Comparison of ENCODE assay signal across 15 mouse cellular contexts in the genomic region with DNA sequence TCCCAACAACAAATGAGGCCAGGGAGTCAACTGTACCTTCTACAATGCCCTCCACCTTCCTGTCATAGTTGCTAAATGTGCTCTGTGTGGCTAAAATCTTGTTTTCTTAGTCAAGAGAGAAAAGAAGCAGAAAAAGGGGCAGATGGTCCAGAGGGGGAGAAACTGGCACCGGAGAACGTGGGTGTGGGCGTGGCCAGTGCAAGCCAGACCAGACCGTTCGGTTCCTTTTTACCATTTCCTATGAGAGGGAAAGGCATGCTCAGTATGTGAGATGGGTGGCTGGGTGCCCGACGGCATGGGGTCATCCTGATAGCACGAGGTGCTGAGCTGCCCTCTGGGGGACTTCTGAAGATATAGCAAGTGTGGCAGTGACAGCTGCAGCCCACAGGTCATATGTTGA. TPM values are rescaled to one million over a fixed set of nuclear protein-coding genes. Genes with fewer than 3 reads are reported as not detected.
DNase-seq lines count a peak whose midpoint lies in the region; ATAC-seq and TF ChIP-seq lines count a peak whose summit lies in the region.
"Had no signal": no experiment of that assay in that cellular context is flagged by ENCODE, and none has a peak within 500 bp of the region (broad histone marks: within the 10 kb centered on the region; RNA-seq: fewer than 3 reads in every experiment).

No protein-coding gene starts in this region.

- no peaks in the 10 kb centered on the region for H3K36me3 ChIP-seq in forebrain, embryonic 16.5 days (ENCODE audit: control insufficient read depth, insufficient read depth)
- no peaks in the 10 kb centered on the region for H3K36me3 ChIP-seq in forebrain, embryonic 11.5 days (ENCODE audit: control insufficient read depth, insufficient read depth, low read length)
- no peaks in the 10 kb centered on the region for H3K36me3 ChIP-seq in neural tube, embryonic 15.5 days
- H3K36me3 ChIP-seq: hindbrain, embryonic 10.5 days had no signal

- ATAC-seq in forebrain, embryonic 16.5 days: 0 out of 2 replicates have a peak, but pooled peaks have one; percentile 10
- ATAC-seq in forebrain, embryonic 11.5 days (replicated peaks; ENCODE audit: low FRiP score): no peak
- ATAC-seq in neural tube, embryonic 15.5 days (ENCODE audit: low FRiP score): no peak
- ATAC-seq: inflammation-experienced regulatory T-cells, adult 6 months had no signal

- H3K4me2 ChIP-seq in forebrain, embryonic 16.5 days (ENCODE audit: low read length): no peak overlapping the region
- H3K4me2 ChIP-seq in forebrain, embryonic 11.5 days (ENCODE audit: low read depth, low read length, severe bottlenecking): no peak overlapping the region
- H3K4me2 ChIP-seq in neural tube, embryonic 15.5 days: no peak overlapping the region
- H3K4me2 ChIP-seq: liver, embryonic 11.5 days had no signal

- no peaks in the 10 kb centered on the region for H3K27me3 ChIP-seq in forebrain, embryonic 16.5 days (replicated peaks; ENCODE audit: control insufficient read depth, insufficient read depth, low read length)
- H3K27me3 ChIP-seq in forebrain, embryonic 11.5 days (ENCODE audit: control insufficient read depth, insufficient read depth, low read length): no peaks in the 10 kb centered on the region
- peaks cover 7% of the 10 kb centered on the region; the same call in 1 of the 2 replicates for H3K27me3 ChIP-seq in neural tube, embryonic 15.5 days (replicated peaks)

- H3K9ac ChIP-seq in forebrain, embryonic 16.5 days (replicated peaks; ENCODE audit: low read depth, low read length): no peak overlapping the region
- no peak overlapping the region for H3K9ac ChIP-seq in forebrain, embryonic 11.5 days (ENCODE audit: low read length)
- no peak overlapping the region for H3K9ac ChIP-seq in neural tube, embryonic 15.5 days (replicated peaks)

- H3K4me1 ChIP-seq in forebrain, embryonic 16.5 days (replicated peaks; ENCODE audit: control insufficient read depth, insufficient read depth, low read length): peaks cover 18% of the 10 kb centered on the region
- peaks cover 12% of the 10 kb centered on the region for H3K4me1 ChIP-seq in forebrain, embryonic 11.5 days (replicated peaks; ENCODE audit: control insufficient read depth, insufficient read depth, low read length)
- H3K4me1 ChIP-seq in neural tube, embryonic 15.5 days: peaks cover 13% of the 10 kb centered on the region
- H3K4me1 ChIP-seq: megakaryocyte, embryonic 14.5 days had no signal

- DNase-seq in forebrain, embryonic 11.5 days (ENCODE audit: low spot score): no peak
- DNase-seq in layer of hippocampus, adult 2 months (ENCODE audit: low spot score in 2 of 2): no peak
- no peak for DNase-seq in layer of hippocampus, adult 11-12 months (ENCODE audit: low spot score)
- peak; percentile 71 for DNase-seq in cerebellum, adult 9-11 months
- DNase-seq in right cerebral cortex, postnatal 10 days (ENCODE audit: low spot score in 2 of 2): peak; percentile 63 to 73
- DNase-seq in gastrocnemius, postnatal 4 days (ENCODE audit: low spot score in 2 of 2): no peak

- WGBS in forebrain, embryonic 16.5 days: 69% methylated on average over 8 of the region's 8 CpGs
- 86% methylated on average over 8 of the region's 8 CpGs for WGBS in forebrain, embryonic 11.5 days
- 80% methylated on average over 8 of the region's 8 CpGs for WGBS in neural tube, embryonic 15.5 days

- no peaks in the 10 kb centered on the region for H3K9me3 ChIP-seq in forebrain, embryonic 16.5 days (ENCODE audit: control insufficient read depth, low read length)
- no peaks in the 10 kb centered on the region for H3K9me3 ChIP-seq in forebrain, embryonic 11.5 days (ENCODE audit: control insufficient read depth, low read length)
- H3K9me3 ChIP-seq in neural tube, embryonic 15.5 days (replicated peaks): no peaks in the 10 kb centered on the region
- H3K9me3 ChIP-seq: hindbrain, embryonic 10.5 days; megakaryocyte, embryonic 14.5 days had no signal

- peak; percentile 37 for TF ChIP-seq CTCF in layer of hippocampus, adult 2 months (conservative IDR thresholded peaks at IDR 0.05)

- H3K27ac ChIP-seq in forebrain, embryonic 16.5 days (ENCODE audit: low read length): peak overlapping the region; percentile 21; the same call in 1 of the 2 replicates
- no peak overlapping the region for H3K27ac ChIP-seq in forebrain, embryonic 11.5 days (ENCODE audit: low read depth, low read length)
- peak overlapping the region; percentile 94 for H3K27ac ChIP-seq in layer of hippocampus, adult 2 months
- no peak overlapping the region for H3K27ac ChIP-seq in neural tube, embryonic 15.5 days (replicated peaks)
- H3K27ac ChIP-seq: hindbrain, embryonic 10.5 days had no signal

- no peak overlapping the region for H3K4me3 ChIP-seq in forebrain, embryonic 16.5 days (replicated peaks; ENCODE audit: low read length)
- H3K4me3 ChIP-seq in forebrain, embryonic 11.5 days (ENCODE audit: low read depth, low read length): no peak overlapping the region
- H3K4me3 ChIP-seq in layer of hippocampus, adult 2 months: no peak overlapping the region
- no peak overlapping the region for H3K4me3 ChIP-seq in neural tube, embryonic 15.5 days (replicated peaks)
- H3K4me3 ChIP-seq: hindbrain, embryonic 10.5 days; megakaryocyte, embryonic 14.5 days had no signal

RNA-seq across cellular contexts. Expression of a gene that starts 9.1 kb away (rescaled TPM):
- 16.0 and 21.6 TPM in 2 replicates for polyA plus RNA-seq in forebrain, embryonic 16.5 days (2015; fragmentation: Nextera tagmentation; extraction: Ambion mirVana)
- polyA plus RNA-seq in forebrain, embryonic 11.5 days (2014; fragmentation: Nextera tagmentation; extraction: Ambion mirVana): 3.0 and 3.6 TPM in 2 replicates
- total RNA-seq in layer of hippocampus, adult 2 months (2021): 100 to 1,000 TPM; 276 to 290 TPM
- 13.9 and 16.9 TPM in 2 replicates for polyA plus RNA-seq in neural tube, embryonic 15.5 days (2015; fragmentation: Nextera tagmentation; extraction: Ambion mirVana)
- 1 to 10 TPM; 1.2 to 1.4 TPM for total RNA-seq in gastrocnemius, postnatal 4 days (2021)
- total RNA-seq: common myeloid progenitor, adult 5-6 weeks had no signal
- polyA plus RNA-seq: inflammation-experienced regulatory T-cells, adult 6 months had no signal

RNA-seq across cellular contexts. Expression of a gene that starts 46.2 kb away (rescaled TPM):
- not detected in 2 replicates for polyA plus RNA-seq in forebrain, embryonic 16.5 days (2015; fragmentation: Nextera tagmentation; extraction: Ambion mirVana)
- polyA plus RNA-seq in forebrain, embryonic 11.5 days (2014; fragmentation: Nextera tagmentation; extraction: Ambion mirVana): not detected in 2 replicates
- total RNA-seq in layer of hippocampus, adult 2 months (2021): not detected
- polyA plus RNA-seq in neural tube, embryonic 15.5 days (2015; fragmentation: Nextera tagmentation; extraction: Ambion mirVana): not detected in 2 replicates
- total RNA-seq in gastrocnemius, postnatal 4 days (2021): not detected
- total RNA-seq: common myeloid progenitor, adult 5-6 weeks; neutrophil, adult 5-6 weeks had no signal
- polyA plus RNA-seq: hindbrain, embryonic 10.5 days; inflammation-experienced regulatory T-cells, adult 6 months; liver, embryonic 11.5 days; lung, embryonic 16.5 days had no signal

RNA-seq across cellular contexts. Expression of a gene that starts 49.3 kb away (rescaled TPM):
- 1.7 and 2.3 TPM in 2 replicates for polyA plus RNA-seq in forebrain, embryonic 16.5 days (2015; fragmentation: Nextera tagmentation; extraction: Ambion mirVana)
- 0.28 and 0.39 TPM in 2 replicates for polyA plus RNA-seq in forebrain, embryonic 11.5 days (2014; fragmentation: Nextera tagmentation; extraction: Ambion mirVana)
- total RNA-seq in layer of hippocampus, adult 2 months (2021): 10 to 100 TPM; 59.1 to 62.3 TPM
- 9.1 TPM in 2 replicates for polyA plus RNA-seq in neural tube, embryonic 15.5 days (2015; fragmentation: Nextera tagmentation; extraction: Ambion mirVana)
- total RNA-seq in gastrocnemius, postnatal 4 days (2021): 10 to 100 TPM; 37.2 to 45.8 TPM
- total RNA-seq: common myeloid progenitor, adult 5-6 weeks; neutrophil, adult 5-6 weeks had no signal
- polyA plus RNA-seq: inflammation-experienced regulatory T-cells, adult 6 months had no signal

Comparison
In these comparisons a context has a peak if more than half of its experiments do, and no peak if none do; other contexts are left out.
1. H3K27ac ChIP-seq: peak in forebrain, embryonic 16.5 days (single experiment) and layer of hippocampus, adult 2 months (single experiment); none in forebrain, embryonic 11.5 days (single experiment) and neural tube, embryonic 15.5 days (single experiment).
2. DNase-seq: peak in cerebellum, adult 9-11 months (single experiment) and right cerebral cortex, postnatal 10 days (2 of 2); none in forebrain, embryonic 11.5 days (single experiment), layer of hippocampus, adult 2 months (0 of 2), layer of hippocampus, adult 11-12 months (single experiment) and gastrocnemius, postnatal 4 days (0 of 2).